Mouse (Mus musculus) erythroblast, embryonic 14.5 days (primary cell): ENCODE measurements around the gene Fam160a1.

ENCODE experiments used
- GATA1 ChIP-seq: IDR thresholded peaks from 2 replicates; pipeline ENCODE4 v1.6.1; 2012; ENCODE audit warnings: low read length, inconsistent platforms, mixed read lengths
- TAL1 ChIP-seq: IDR thresholded peaks from 3 replicates; pipeline ENCODE4 v1.6.1; 2012; ENCODE audit warnings: low read length, inconsistent platforms, mixed read lengths

DNA sequence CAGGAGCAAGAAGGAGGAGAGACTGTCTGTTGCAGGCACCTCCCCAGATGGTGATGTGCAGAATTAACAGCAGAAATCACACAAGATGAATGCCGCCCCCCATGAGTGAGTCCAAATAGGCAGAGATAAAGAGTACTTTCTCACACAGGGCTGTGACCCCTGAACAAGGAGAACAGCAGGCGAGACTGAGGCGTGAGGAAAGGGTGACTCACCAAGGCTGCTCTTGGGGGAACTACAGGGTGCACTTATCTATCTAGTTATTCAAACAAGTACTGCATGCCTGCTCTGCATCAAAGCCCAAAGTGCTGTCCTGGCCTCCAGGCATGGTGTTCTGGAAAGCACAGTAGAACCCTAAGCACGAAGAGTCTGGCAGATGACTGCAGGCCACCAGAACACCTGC, 43.2 kb downstream of the Fam160a1 start:
- no peak for TF ChIP-seq TAL1
- TF ChIP-seq GATA1: no peak
